ENCODE assay signal across 8 mouse cellular contexts in genomic region chr5:21640961-21641360, GRCm38 (mm10). TPM values are rescaled to one million over a fixed set of nuclear protein-coding genes. Genes with fewer than 3 reads are reported as not detected.
DNase-seq lines count a peak whose midpoint lies in the region; ATAC-seq lines count a peak whose summit lies in the region.

No protein-coding gene starts in this region.

- H3K4me3 ChIP-seq in heart, embryonic 11.5 days (ENCODE audit: low read depth, low read length) = no peak overlapping the region

- no peaks in the 10 kb centered on the region for H3K27me3 ChIP-seq in heart, embryonic 11.5 days (ENCODE audit: control insufficient read depth, insufficient read depth, low read length)

- H3K9ac ChIP-seq in heart, embryonic 11.5 days (ENCODE audit: low read depth, low read length) = no peak overlapping the region

- H3K27ac ChIP-seq in heart, embryonic 11.5 days (ENCODE audit: low read depth, low read length) = no peak overlapping the region

- peak; percentile 54 for DNase-seq in heart, adult 11 months
- DNase-seq in urinary bladder, postnatal 25 days (ENCODE audit: low spot score) = peak; percentile 32
- DNase-seq in urinary bladder, adult 2 months (ENCODE audit: low spot score) = no peak
- peak; percentile 17 for DNase-seq in embryo, embryonic 9.5 days (ENCODE audit: extremely low spot score)
- DNase-seq in left cerebral cortex, postnatal 4 days = peak; percentile 46
- DNase-seq in right cerebral cortex, postnatal 36 days (ENCODE audit: low spot score in 2 of 2) = peak; percentile 36 to 42
- DNase-seq in gastrocnemius, postnatal 36 days = no peak

- WGBS in heart, embryonic 11.5 days (ENCODE audit: insufficient replicate concordance) = 6% methylated on average over 1 of the region's 1 CpGs

- intact Hi-C loops in left cerebral cortex, postnatal 4 days (cut with DNase I) = loop anchor here (2.0 to 5.0 kb wide), 3 partner anchors 206 to 379 kb away; no protein-coding TSS in a partner anchor
- intact Hi-C loops in gastrocnemius, postnatal 36 days (cut with DNase I) = loop anchor here (5.0 kb wide), 1 partner anchor 379 kb away; no protein-coding TSS in a partner anchor

- no peaks in the 10 kb centered on the region for H3K4me1 ChIP-seq in heart, embryonic 11.5 days (ENCODE audit: control insufficient read depth, insufficient read depth, low read length)

- no peaks in the 10 kb centered on the region for H3K9me3 ChIP-seq in heart, embryonic 11.5 days (replicated peaks; ENCODE audit: control insufficient read depth, low read length)

- no peaks in the 10 kb centered on the region for H3K36me3 ChIP-seq in heart, embryonic 11.5 days (ENCODE audit: control insufficient read depth, insufficient read depth, low read length)

- H3K4me2 ChIP-seq in heart, embryonic 11.5 days = no peak overlapping the region

- no peak for ATAC-seq in heart, embryonic 11.5 days (replicated peaks; ENCODE audit: insufficient number of reproducible peaks, low FRiP score, low TSS enrichment)

RNA-seq across cellular contexts. Expression of gene Fbxl13, which starts 4.5 kb away (rescaled TPM):
- 0.06 and 0.20 TPM in 2 replicates for polyA plus RNA-seq in heart, embryonic 11.5 days (2014; fragmentation: Nextera tagmentation; extraction: Ambion mirVana)
- polyA plus RNA-seq in urinary bladder, adult 2 months (2012; rRNA removed) = 1.7 and 1.8 TPM in 2 replicates
- total RNA-seq in left cerebral cortex, postnatal 4 days (2021) = under 1 TPM; 0.26 to 0.36 TPM
- total RNA-seq in gastrocnemius, postnatal 36 days (2021) = under 1 TPM in 1 of 2 experiments, not detected in 1; 0.12 TPM

RNA-seq across cellular contexts. Expression of gene Armc10, which starts 4.7 kb away (rescaled TPM):
- polyA plus RNA-seq in heart, embryonic 11.5 days (2014; fragmentation: Nextera tagmentation; extraction: Ambion mirVana) = 26.1 and 30.3 TPM in 2 replicates
- polyA plus RNA-seq in urinary bladder, adult 2 months (2012; rRNA removed) = 33.7 and 34.2 TPM in 2 replicates
- total RNA-seq in left cerebral cortex, postnatal 4 days (2021) = 10 to 100 TPM; 48.4 to 58.1 TPM
- total RNA-seq in gastrocnemius, postnatal 36 days (2021) = 1 to 10 TPM; 2.6 to 4.3 TPM

Comparison
In these comparisons a context has a peak if more than half of its experiments do, and no peak if none do; other contexts are left out.
1. DNase-seq: peak in heart, adult 11 months (single experiment), urinary bladder, postnatal 25 days (single experiment), embryo, embryonic 9.5 days (single experiment), left cerebral cortex, postnatal 4 days (single experiment) and right cerebral cortex, postnatal 36 days (2 of 2); none in urinary bladder, adult 2 months (single experiment) and gastrocnemius, postnatal 36 days (0 of 2).
2. RNA of gene Armc10, which starts 4.7 kb away (total RNA-seq): 48.4 to 58.1 TPM in left cerebral cortex, postnatal 4 days; 2.6 to 4.3 TPM in gastrocnemius, postnatal 36 days; every median in the first group is over 4 times any median in the second.